Mouse (Mus musculus): Measurements from ENCODE around the gene Psmc5. TPM values are rescaled to one million over a fixed set of nuclear protein-coding genes. Genes with fewer than 3 reads are reported as not detected.

The Psmc5 gene
- total and polyA plus RNA-seq, 2 experiments, result 37.7 to 65.2 TPM

DNA sequence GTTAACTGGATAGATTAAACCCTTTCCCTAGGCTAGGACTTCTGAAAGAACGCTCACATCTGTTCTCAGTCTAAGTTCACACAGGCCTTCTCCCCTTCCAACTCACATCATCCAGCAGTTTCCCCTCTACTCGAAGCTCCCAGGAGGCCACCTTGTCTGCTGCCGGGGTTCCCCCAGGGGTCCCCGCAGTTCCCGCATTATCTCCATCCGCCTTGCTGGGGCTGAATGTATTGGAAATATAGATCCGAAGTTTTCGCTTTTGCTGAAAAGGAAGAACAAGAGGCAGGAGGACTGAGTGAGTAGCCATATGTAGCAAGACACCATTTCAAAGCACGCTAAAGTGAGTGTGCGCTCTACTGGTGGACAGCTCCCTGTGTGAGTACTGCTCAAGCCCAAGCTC lies 10.5 kb downstream of the Psmc5 start:
- no peak for TF ChIP-seq POLR2A (IDR thresholded peaks at IDR 0.05; ENCODE audit: extremely low read depth, insufficient read depth, low read length)
- TF ChIP-seq CTCF (IDR thresholded peaks at IDR 0.05; ENCODE audit: low read depth, low read length), result no peak
- WGBS, result 94% methylated on average over 10 of the region's 10 CpGs
- Histone ChIP-seq H3K9ac (ENCODE audit: low read depth, low read length) (no peak overlapping the region), H3K4me3 (ENCODE audit: insufficient read depth, low read depth, low read length) (no peak overlapping the region), H3K36me3 (ENCODE audit: control insufficient read depth, insufficient read depth, low read length) (peaks cover 43% of the 10 kb centered on the region), H3K27me3 (ENCODE audit: control insufficient read depth, insufficient read depth, low read length) (no peaks in the 10 kb centered on the region), H3K27ac (replicated peaks; ENCODE audit: insufficient read depth, low read depth, low read length) (no peak overlapping the region), H3K79me2 (ENCODE audit: control insufficient read depth, insufficient read depth, low read length) (peaks cover 15% of the 10 kb centered on the region; the same call in 1 of the 2 replicates), H3K4me1 (ENCODE audit: control insufficient read depth, insufficient read depth, low read length) (peaks cover 26% of the 10 kb centered on the region)
- DNase-seq (ENCODE audit: extremely low read depth, low read depth, low spot score), result no peak

GRCm38 (mm10) chr11:106267311-106267852 lies 11.4 kb downstream of the Psmc5 start:
- peak overlapping the region; percentile 94 for H3K27ac ChIP-seq (replicated peaks; ENCODE audit: insufficient read depth, low read depth, low read length)

DNA sequence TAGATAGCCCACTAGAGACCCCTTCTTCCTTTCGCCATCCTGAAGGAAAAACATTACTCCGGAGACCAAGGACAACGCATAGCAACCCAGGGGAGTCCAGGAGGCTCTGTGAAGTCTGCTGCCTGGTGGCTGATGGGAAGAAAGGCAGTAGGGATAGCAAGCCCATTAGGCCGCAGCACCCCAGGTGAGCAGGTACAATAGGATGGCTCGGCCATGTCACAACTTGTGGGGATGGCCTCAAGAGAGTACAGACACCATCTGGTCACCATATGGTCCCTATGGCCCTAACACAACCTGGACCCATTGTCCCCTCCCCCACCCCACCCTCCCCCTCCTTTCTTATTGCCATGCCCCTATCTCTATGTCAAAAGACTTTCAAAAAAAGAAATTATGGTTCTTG lies 11.9 kb downstream of the Psmc5 start:
- H3K27ac ChIP-seq (replicated peaks; ENCODE audit: insufficient read depth, low read depth, low read length), result peak overlapping the region; percentile 94
- 45% methylated on average over 5 of the region's 5 CpGs for WGBS

More at GRCm38 (mm10) chr11:106267311-106267852, 11.4 kb downstream of the Psmc5 start:
- Histone ChIP-seq H3K4me1 (ENCODE audit: control insufficient read depth, insufficient read depth, low read length) (peaks cover 26% of the 10 kb centered on the region), H3K36me3 (ENCODE audit: control insufficient read depth, insufficient read depth, low read length) (peaks cover 41% of the 10 kb centered on the region), H3K79me2 (ENCODE audit: control insufficient read depth, insufficient read depth, low read length) (peaks cover 15% of the 10 kb centered on the region; the same call in 1 of the 2 replicates), H3K4me3 (ENCODE audit: insufficient read depth, low read depth, low read length) (peak overlapping the region; percentile 56), H3K9ac (ENCODE audit: low read depth, low read length) (peak overlapping the region; percentile 53), H3K27me3 (ENCODE audit: control insufficient read depth, insufficient read depth, low read length) (no peaks in the 10 kb centered on the region)
- peak; percentile 88 for DNase-seq (ENCODE audit: extremely low read depth, low read depth, low spot score)
- no peak for TF ChIP-seq POLR2A (IDR thresholded peaks at IDR 0.05; ENCODE audit: extremely low read depth, insufficient read depth, low read length)
- no peak for TF ChIP-seq CTCF (IDR thresholded peaks at IDR 0.05; ENCODE audit: low read depth, low read length)
- WGBS, result 27% methylated on average over 15 of the region's 15 CpGs

DNA sequence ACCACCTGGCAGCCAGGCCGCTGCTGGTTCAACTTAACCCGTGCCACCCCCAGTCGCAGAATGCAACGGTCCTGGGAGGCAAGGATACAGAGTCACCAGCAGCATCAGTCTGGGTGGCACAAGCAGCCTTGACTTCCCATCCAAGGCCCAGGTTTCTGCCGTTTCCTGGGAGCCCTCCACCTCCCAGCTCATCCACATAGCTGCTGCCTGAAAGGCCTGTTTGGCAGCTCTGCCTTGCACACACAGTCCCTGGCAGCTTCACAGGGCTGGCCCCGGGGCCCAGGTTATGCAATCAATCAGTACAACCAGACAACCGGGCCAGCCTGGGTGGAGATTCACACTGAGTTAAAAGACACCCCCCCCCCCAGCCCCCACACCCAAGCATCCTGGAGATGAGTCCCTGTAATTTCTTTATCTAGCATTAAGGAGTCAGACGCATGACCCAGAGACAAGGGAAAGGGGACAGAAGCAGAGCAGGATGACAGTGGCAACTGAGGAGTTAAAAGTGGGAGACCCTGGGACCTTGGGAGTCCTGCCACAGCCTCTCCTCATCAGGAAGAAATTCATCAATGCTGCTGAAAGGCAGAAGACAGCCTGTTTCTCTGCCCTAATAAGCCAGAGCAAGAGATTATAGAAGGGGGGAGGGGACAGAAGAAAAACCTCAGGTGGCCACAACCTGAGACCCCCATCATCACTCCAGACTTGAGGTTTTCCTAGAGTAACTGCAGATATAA lies 12.5 kb downstream of the Psmc5 start:
- DNase-seq (ENCODE audit: extremely low read depth, low read depth, low spot score), result peak; percentile 88
- peak overlapping the region; percentile 64 for H3K9ac ChIP-seq (ENCODE audit: low read depth, low read length)
- TF ChIP-seq POLR2A (IDR thresholded peaks at IDR 0.05; ENCODE audit: extremely low read depth, insufficient read depth, low read length) (no peak), CTCF (IDR thresholded peaks at IDR 0.05; ENCODE audit: low read depth, low read length) (no peak)
- peaks cover 15% of the 10 kb centered on the region; the same call in 1 of the 2 replicates for H3K79me2 ChIP-seq (ENCODE audit: control insufficient read depth, insufficient read depth, low read length)
- H3K4me1 ChIP-seq (ENCODE audit: control insufficient read depth, insufficient read depth, low read length), result peaks cover 26% of the 10 kb centered on the region
- H3K27ac ChIP-seq (replicated peaks; ENCODE audit: insufficient read depth, low read depth, low read length), result peak overlapping the region; percentile 94
- WGBS, result 18% methylated on average over 8 of the region's 8 CpGs
- peaks cover 32% of the 10 kb centered on the region for H3K36me3 ChIP-seq (ENCODE audit: control insufficient read depth, insufficient read depth, low read length)
- no peaks in the 10 kb centered on the region for H3K27me3 ChIP-seq (ENCODE audit: control insufficient read depth, insufficient read depth, low read length)
- H3K4me3 ChIP-seq (ENCODE audit: insufficient read depth, low read depth, low read length), result peak overlapping the region; percentile 47

More for the DNA sequence above, 11.9 kb downstream of the Psmc5 start:
- peaks cover 15% of the 10 kb centered on the region; the same call in 1 of the 2 replicates for H3K79me2 ChIP-seq (ENCODE audit: control insufficient read depth, insufficient read depth, low read length)
- H3K27me3 ChIP-seq (ENCODE audit: control insufficient read depth, insufficient read depth, low read length), result no peaks in the 10 kb centered on the region
- H3K4me3 ChIP-seq (ENCODE audit: insufficient read depth, low read depth, low read length), result peak overlapping the region; percentile 56
- H3K9ac ChIP-seq (ENCODE audit: low read depth, low read length), result peak overlapping the region; percentile 64
- TF ChIP-seq POLR2A (IDR thresholded peaks at IDR 0.05; ENCODE audit: extremely low read depth, insufficient read depth, low read length) (no peak), CTCF (IDR thresholded peaks at IDR 0.05; ENCODE audit: low read depth, low read length) (peak; percentile 24; the same call in 1 of the 2 replicates)
- H3K4me1 ChIP-seq (ENCODE audit: control insufficient read depth, insufficient read depth, low read length), result peaks cover 26% of the 10 kb centered on the region
- no peak for DNase-seq (ENCODE audit: extremely low read depth, low read depth, low spot score)
- peaks cover 38% of the 10 kb centered on the region for H3K36me3 ChIP-seq (ENCODE audit: control insufficient read depth, insufficient read depth, low read length)

DNA sequence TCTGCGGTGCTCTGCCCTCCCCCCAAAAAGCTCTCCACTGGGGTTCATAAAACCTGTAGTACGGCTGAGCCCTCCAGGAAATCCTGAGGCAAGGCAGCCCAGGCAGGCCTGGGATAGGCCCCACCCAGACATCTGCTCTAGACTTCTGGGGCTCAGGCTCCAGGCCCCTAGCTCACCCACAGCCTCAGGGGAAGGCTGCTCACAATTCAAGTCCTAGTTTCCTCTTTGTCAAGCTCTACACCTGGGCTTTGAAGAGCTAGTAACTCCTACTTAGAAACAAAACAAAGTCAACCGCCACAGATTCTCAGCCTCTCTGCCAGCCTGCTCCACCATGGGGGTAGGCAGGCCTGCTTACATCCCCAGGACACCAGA lies 13.1 kb downstream of the Psmc5 start:
- H3K4me1 ChIP-seq (ENCODE audit: control insufficient read depth, insufficient read depth, low read length), result peaks cover 26% of the 10 kb centered on the region
- DNase-seq (ENCODE audit: extremely low read depth, low read depth, low spot score), result no peak
- H3K36me3 ChIP-seq (ENCODE audit: control insufficient read depth, insufficient read depth, low read length), result peaks cover 27% of the 10 kb centered on the region
- H3K9ac ChIP-seq (ENCODE audit: low read depth, low read length), result 0 out of 2 replicates have a peak overlapping the region, but pooled peaks have one; percentile 9
- no peaks in the 10 kb centered on the region for H3K27me3 ChIP-seq (ENCODE audit: control insufficient read depth, insufficient read depth, low read length)
- peaks cover 15% of the 10 kb centered on the region; the same call in 1 of the 2 replicates for H3K79me2 ChIP-seq (ENCODE audit: control insufficient read depth, insufficient read depth, low read length)
- H3K4me3 ChIP-seq (ENCODE audit: insufficient read depth, low read depth, low read length), result no peak overlapping the region
- TF ChIP-seq CTCF (IDR thresholded peaks at IDR 0.05; ENCODE audit: low read depth, low read length), result no peak
- no peak for TF ChIP-seq POLR2A (IDR thresholded peaks at IDR 0.05; ENCODE audit: extremely low read depth, insufficient read depth, low read length)
- peak overlapping the region; percentile 48 for H3K27ac ChIP-seq (replicated peaks; ENCODE audit: insufficient read depth, low read depth, low read length)
- 31% methylated on average over 3 of the region's 3 CpGs for WGBS
